Mouse (Mus musculus) small intestine, adult 2 months (tissue): ENCODE data around the gene Cpeb2.

Source experiments
- CTCF ChIP-seq: fragments of 200-500 bp; IDR thresholded peaks from 2 replicates; pipeline ENCODE4 v1.5.1; 2012; ENCODE audit warnings: low read depth, mild to moderate bottlenecking, control low read depth, inconsistent platforms, low read length, moderate library complexity, mixed read lengths; ENCODE audit not compliant: insufficient replicate concordance, insufficient read length; ENCODE audit errors: extremely low read depth
- POLR2A ChIP-seq: fragments of 200-500 bp; IDR thresholded peaks from 2 replicates; pipeline ENCODE4 v1.6.1; 2012; ENCODE audit warnings: low read depth, mild to moderate bottlenecking, control low read depth, inconsistent platforms, low read length, moderate library complexity

DNA sequence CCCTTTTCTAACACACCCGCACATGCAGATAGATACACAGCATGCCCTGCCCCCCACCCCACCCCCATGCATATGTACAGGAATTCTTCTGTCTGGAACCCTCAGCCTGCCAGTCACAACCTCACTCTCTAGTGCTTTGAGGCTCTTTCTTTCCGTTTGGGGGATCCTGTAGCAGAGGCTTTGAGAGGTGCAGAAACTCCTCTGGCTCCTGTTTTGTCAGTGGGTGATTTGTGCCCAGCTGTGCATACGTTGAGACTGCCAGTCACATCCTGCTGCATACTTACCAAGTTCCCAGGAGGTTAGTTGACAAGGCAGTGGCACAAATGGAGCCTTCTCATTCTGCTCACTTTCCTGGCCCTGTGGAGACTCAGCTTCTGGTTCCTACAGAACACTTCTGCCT is 68.0 kb downstream of the Cpeb2 start:
- no peak for TF ChIP-seq CTCF
- TF ChIP-seq POLR2A = no peak
